Mouse (Mus musculus): ENCODE measurements around the gene Sult3a1.
"Not testable (repeated sequence)": the region's sequence is repeated elsewhere in the genome, so short reads cannot be mapped to it uniquely, and the experiment has no call there.

Sult3a1 gene

GRCm38 (mm10) chr10:33857421-33857820 is at the start of gene Sult3a1:
Gene Sult3a1, plus strand, starts transcription at chr10:33857721.
- no peak for DNase-seq

GRCm38 (mm10) chr10:33811807-33812206 is 45.7 kb upstream of the Sult3a1 start:
- DNase-seq: no peak

GRCm38 (mm10) chr10:33814266-33814665 is 43.3 kb upstream of the Sult3a1 start:
- DNase-seq: no peak

- DNase-seq: no peak
Measured at GRCm38 (mm10) chr10:33816923-33817322, 40.6 kb upstream of the Sult3a1 start.

- DNase-seq: no peak
Measured at GRCm38 (mm10) chr10:33820892-33821291, 36.6 kb upstream of the Sult3a1 start.

- no peak for DNase-seq
Measured at GRCm38 (mm10) chr10:33865994-33866393, 8.5 kb downstream of the Sult3a1 start.

GRCm38 (mm10) chr10:33870441-33870840 is 12.9 kb downstream of the Sult3a1 start:
- no peak for DNase-seq

- no peak for DNase-seq
Measured at GRCm38 (mm10) chr10:33872672-33873398, 15.3 kb downstream of the Sult3a1 start.

GRCm38 (mm10) chr10:33882411-33882810 is 24.9 kb downstream of the Sult3a1 start:
- DNase-seq: not testable (repeated sequence)

GRCm38 (mm10) chr10:33901520-33901919 is 44.0 kb downstream of the Sult3a1 start:
- not testable (repeated sequence) for DNase-seq

- DNase-seq: peak; percentile 65
Measured at GRCm38 (mm10) chr10:33904530-33905481, 47.3 kb downstream of the Sult3a1 start, which contains the start of gene Rsph4a. Gene Rsph4a, plus strand, starts transcription at chr10:33905111.

GRCm38 (mm10) chr10:33905489-33905888 is 48.0 kb downstream of the Sult3a1 start:
- DNase-seq: no peak

Measured in right cerebral cortex, postnatal 14 days (tissue).